Mouse (Mus musculus) heart, postnatal 14 days (tissue): Measurements from ENCODE around the gene Pik3ip1. TPM values are rescaled to one million over a fixed set of nuclear protein-coding genes. Genes with fewer than 3 reads are reported as not detected.

Experiments used
- DNase-seq, 2 experiments: peaks; one replicate each; pipeline ENCODE4 v3.0.0; 2021 to 2022
- intact Hi-C: fragments of 180-260 bp; cut with DNase I; formaldehyde crosslinking; loops from one replicate; pipeline ENCODE4 v1.15.1; 2025
- total RNA-seq, 2 experiments: library from RNA; stranded (reverse); gene quantifications; 2 replicates each; pipeline ENCODE4 v1.2.3; 2021

Gene Pik3ip1
- total RNA-seq, 2 experiments from 2014 or later = 34.0 to 39.8 TPM

GRCm38 (mm10) chr11:3298813-3299185 lies 31.4 kb upstream of the Pik3ip1 start:
- no peak for DNase-seq
- intact Hi-C loops = no loop called here

DNA sequence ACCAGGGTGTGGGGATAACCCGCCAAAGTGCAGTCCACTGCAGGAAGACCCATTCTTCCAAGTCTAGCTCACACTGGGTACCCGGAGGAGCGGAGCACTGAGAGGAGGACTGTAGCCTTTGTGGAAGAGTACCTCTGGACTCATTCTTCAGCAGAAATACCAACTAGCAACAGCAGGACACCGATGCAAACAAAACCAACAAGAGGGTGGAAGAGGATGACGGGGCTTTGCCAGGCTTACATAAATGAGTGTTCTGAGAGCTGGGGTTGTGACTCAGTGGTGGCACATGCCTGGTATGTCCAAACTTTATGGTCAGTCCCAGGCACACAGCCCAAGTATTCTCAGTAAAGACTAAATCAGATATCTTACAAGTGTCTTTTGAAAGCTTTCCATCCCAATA lies 29.1 kb upstream of the Pik3ip1 start:
- intact Hi-C loops = no loop called here
- no peak for DNase-seq

DNA sequence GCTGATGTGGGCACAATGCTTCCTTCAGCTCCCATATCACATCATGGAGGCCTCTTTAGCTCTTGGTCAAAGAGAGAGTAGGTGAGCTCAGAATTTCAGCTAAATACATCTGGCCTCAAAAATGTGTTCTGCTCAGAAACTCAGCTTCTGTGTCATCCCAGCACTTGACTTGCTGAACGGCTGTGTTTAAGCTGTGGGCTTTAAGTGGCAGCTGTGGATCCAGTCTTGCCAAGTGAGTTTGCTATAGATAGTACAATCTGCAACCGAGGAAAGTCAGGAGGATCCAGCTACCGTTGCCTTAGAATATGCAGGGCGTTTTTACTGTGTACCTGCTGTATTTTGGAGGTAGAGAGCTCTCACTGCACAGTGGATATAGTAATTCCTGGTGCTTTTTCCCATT lies 27.8 kb upstream of the Pik3ip1 start:
- DNase-seq = no peak
- intact Hi-C loops = no loop called here

- intact Hi-C loops = no loop called here
- DNase-seq = no peak
These were observed 27.4 kb upstream of the Pik3ip1 start for GRCm38 (mm10) chr11:3302792-3303191.

DNA sequence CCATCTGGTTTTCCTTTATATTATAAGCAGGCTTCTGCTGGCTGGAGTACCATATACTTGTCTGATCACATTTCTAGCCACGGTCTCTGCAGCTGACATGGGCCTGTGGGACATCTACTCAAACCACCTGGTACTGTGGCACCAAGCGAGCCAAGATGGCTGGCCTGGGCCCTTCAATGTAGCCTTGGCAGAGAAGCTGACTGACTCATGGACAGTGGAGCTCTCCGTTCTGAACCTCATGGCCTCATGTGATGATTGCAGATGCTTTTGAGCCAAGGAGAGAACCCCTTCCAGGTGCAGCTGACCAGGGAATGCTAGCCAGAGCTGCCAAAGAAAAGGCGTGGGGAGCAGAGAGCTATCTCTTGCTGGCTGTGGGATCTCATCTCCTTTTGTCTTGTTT lies 24.4 kb upstream of the Pik3ip1 start:
- DNase-seq = no peak
- intact Hi-C loops = no loop called here

- intact Hi-C loops = no loop called here
- no peak for DNase-seq
These were observed 22.3 kb upstream of the Pik3ip1 start for GRCm38 (mm10) chr11:3307875-3308274.

GRCm38 (mm10) chr11:3309884-3310283 lies 20.3 kb upstream of the Pik3ip1 start:
- no peak for DNase-seq
- intact Hi-C loops = no loop called here

- DNase-seq = no peak
- intact Hi-C loops = no loop called here
These were observed 19.2 kb upstream of the Pik3ip1 start for GRCm38 (mm10) chr11:3310789-3311585.

DNA sequence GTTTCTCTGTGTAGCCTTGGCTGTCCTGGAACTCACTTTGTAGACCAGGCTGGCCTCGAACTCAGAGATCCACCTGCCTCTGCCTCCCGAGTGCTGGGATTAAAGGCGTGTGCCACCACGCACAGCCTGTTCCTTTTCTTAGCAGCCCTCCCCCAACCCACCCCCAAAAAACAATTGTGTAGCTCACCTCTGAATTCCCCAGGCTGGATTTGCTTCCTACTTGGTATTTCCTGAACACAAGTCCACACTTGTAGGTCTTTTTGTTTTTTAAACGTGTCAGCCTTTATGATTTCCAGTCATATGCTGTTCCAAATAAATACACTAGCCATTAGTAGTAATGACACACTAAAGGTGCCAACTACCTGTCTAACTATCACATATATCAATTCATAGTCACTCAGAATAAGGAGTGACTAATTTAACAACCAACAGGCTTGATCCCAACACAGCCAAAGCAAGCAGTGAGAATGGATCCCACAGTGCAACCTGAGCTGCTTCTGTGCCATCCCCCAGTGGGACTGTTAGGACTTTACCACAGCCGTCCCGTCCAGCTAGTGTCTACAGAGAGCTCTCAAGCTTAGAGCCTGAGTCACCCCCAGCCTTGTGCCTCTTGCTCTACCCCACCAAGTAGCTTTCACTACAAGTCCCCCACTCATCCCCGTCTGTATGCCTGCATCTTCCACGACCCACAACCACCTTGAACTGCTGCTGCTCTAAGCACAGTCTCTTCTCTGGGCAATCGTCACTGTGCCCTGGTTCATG lies 18.4 kb upstream of the Pik3ip1 start:
- intact Hi-C loops = no loop called here
- DNase-seq = no peak

GRCm38 (mm10) chr11:3313294-3313693 lies 16.9 kb upstream of the Pik3ip1 start:
- no peak for DNase-seq
- intact Hi-C loops = no loop called here

GRCm38 (mm10) chr11:3314148-3314547 lies 16.1 kb upstream of the Pik3ip1 start:
- intact Hi-C loops = no loop called here
- DNase-seq = peak; percentile 69 to 70

DNA sequence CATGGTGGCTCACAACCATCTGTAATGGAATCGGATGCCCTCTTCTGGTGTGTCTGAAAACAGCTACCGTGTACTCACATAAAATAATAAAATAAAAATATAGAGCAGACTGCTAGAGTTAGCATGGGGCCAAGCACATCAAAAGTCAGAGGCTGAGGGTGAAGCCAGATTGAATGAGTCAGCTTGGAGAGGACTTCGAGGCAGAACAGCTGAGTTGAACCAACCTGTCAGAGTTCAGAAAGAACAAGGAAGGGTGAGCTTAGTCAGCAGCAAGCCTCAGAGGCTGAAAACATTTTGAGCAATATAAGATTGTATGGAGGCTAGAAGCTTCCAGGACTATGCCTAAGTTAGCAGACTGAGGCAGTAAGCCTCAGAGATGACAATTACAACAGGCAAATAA lies 11.9 kb upstream of the Pik3ip1 start:
- DNase-seq = no peak
- intact Hi-C loops = no loop called here

- no peak for DNase-seq
- intact Hi-C loops = no loop called here
These were observed 1.9 kb upstream of the Pik3ip1 start for GRCm38 (mm10) chr11:3328271-3328670.

DNA sequence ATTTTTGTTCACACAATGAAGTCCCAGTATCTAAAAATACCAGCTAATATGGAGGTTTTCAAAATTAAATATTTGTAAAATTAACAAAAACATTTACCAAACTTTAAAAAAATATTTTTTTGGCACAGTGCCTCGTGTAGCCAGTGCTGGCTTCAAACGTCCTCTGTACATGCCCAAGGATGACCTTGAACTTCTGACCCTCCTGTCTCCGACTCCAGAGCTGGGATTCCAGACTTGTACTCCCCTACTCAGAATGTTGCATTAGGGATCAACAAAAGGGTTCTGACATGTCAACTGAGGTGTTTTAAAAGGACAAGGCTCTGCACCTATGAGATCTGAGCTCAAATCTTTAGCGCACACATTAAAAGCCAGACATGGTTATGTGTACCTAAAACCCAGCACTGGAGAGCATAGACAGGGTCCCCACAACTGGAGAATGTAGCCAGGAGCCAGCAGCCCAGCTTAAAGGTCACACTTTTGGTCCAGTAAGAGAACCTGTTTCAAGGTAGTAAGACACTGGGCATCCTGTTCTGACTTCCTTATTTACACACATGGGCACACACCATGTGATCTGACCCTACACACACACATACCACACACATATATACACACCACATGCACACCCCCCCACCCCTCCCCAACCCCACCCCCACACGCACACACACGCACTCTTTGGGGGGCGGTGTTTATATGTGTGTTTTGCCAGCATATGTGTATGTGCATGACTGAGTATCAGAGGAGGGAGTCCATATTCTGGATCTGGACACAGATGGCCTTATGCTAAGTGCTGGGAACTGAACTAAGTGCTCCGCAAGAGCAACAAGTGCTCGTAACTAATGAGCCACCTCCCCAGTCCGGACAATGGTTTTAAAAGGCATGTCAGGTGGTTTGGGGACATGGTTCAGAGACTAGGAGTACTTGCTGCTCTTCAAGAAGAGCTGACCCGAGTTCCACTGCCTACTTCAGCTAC lies 1.1 kb upstream of the Pik3ip1 start:
- intact Hi-C loops = no loop called here
- no peak for DNase-seq

DNA sequence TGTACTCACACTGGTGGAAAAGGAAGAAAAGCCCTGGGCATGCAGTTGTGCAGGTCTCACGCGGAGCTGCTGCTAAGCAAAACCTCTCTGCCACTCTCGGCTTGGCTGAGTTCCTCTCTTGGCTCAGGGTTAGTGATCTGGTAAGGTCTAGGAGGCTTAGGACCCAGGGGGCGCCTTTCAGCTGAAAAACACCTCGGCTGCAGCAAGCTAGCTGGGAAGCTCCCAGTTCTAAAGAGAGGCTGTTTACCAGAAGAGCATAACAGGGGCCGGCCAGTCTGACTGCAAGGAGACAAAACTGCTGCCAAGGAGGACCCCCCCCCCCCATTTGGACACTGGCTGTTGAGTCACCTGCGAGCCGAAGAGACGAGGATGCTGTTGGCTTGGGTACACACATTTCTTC lies 365 bp downstream of the Pik3ip1 start:
- DNase-seq = peak; percentile 89 to 92
- intact Hi-C loops = loop anchor here (2.0 kb wide), 1 partner anchor 40 kb away; no protein-coding TSS in a partner anchor

GRCm38 (mm10) chr11:3330991-3331750 lies 970 bp downstream of the Pik3ip1 start:
- no peak for DNase-seq
- intact Hi-C loops = loop anchor here (2.0 kb wide), 1 partner anchor 40 kb away; no protein-coding TSS in a partner anchor

GRCm38 (mm10) chr11:3331756-3332642 lies 1.8 kb downstream of the Pik3ip1 start:
- peak; percentile 92 to 93 for DNase-seq
- intact Hi-C loops = loop anchor here (2.0 kb wide), 1 partner anchor 41 kb away; no protein-coding TSS in a partner anchor

DNA sequence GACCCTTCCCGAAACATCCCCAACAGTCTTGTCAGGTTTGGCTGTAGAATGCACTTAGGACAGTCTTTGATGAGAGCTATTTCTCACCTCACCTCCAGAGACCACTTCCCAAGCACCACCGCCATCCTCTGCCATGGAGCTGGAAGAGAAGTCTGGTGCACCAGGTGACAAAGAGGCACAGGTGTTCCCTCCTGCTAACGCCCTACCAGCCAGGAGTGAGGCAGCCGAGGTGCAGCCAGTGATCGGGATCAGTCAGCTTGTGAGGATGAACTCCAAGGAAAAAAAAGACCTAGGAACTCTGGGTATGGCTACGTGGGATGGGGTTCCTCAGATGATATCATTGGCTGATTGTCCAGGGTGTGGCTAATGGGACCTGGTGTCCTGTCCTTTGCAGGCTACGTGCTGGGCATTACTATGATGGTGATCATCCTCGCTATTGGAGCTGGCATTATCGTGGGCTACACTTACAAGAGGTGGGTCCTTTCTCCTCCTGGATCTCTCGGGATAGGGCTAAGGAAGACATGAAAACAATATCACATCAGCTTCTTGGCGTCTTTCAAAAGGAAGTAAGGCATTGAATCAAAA lies 3.0 kb downstream of the Pik3ip1 start:
- DNase-seq = no peak
- intact Hi-C loops = no loop called here
